Mouse (Mus musculus) CH12.LX (cell line): Measurements from ENCODE around the gene Olfr229. TPM values are rescaled to one million over a fixed set of nuclear protein-coding genes. Genes with fewer than 3 reads are reported as not detected.
A peak's percentile ranks its signal among the peaks of the same experiment; 100 is the strongest.
"Not testable (repeated sequence)": the region's sequence is repeated elsewhere in the genome, so short reads cannot be mapped to it uniquely, and the experiment has no call there.

ENCODE experiments used
- DNase-seq: peaks from one replicate; pipeline ENCODE4 v3.0.0-alpha.2; 2013; ENCODE audit errors: extremely low read depth
- H3K27ac ChIP-seq: 2 replicates; pipeline ENCODE4 v1.5.1; 2012; ENCODE audit warnings: low read depth, mild to moderate bottlenecking, control low read depth, moderate library complexity; ENCODE audit not compliant: insufficient read depth
- H3K27me3 ChIP-seq: replicated peaks from 2 replicates; pipeline ENCODE3; 2012; ENCODE audit warnings: inconsistent platforms
- H3K36me3 ChIP-seq, 2 experiments: replicated peaks in 1 of 2; 2 replicates each; pipeline versions ENCODE3 to v1.6.1; 2012; ENCODE audit warnings: inconsistent platforms in 1 of 2, low read length in 1 of 2, mild to moderate bottlenecking in 1 of 2, mixed read lengths in 1 of 2, moderate library complexity in 1 of 2; ENCODE audit not compliant: control insufficient read depth in 1 of 2, insufficient read depth in 1 of 2
- H3K4me1 ChIP-seq, 2 experiments: 2 replicates each; pipeline ENCODE4 v1.6.1; 2012; ENCODE audit warnings: inconsistent platforms in 1 of 2, moderate library complexity in 1 of 2; ENCODE audit not compliant: insufficient read depth in 2 of 2, control insufficient read depth in 1 of 2
- H3K4me2 ChIP-seq: 2 replicates; pipeline ENCODE4 v1.6.1; 2012; ENCODE audit warnings: low read depth, mild to moderate bottlenecking, control low read depth; ENCODE audit not compliant: poor library complexity, insufficient read depth, severe bottlenecking
- H3K4me3 ChIP-seq, 3 experiments: fragments of 150-350 bp in 1 of 3; sonication (generic) in 1 of 3; replicated peaks in 1 of 3; 2 replicates each; pipeline versions ENCODE3 to v1.5.1; 2011 to 2012; ENCODE audit warnings: low read depth in 2 of 3, low read length in 2 of 3, mild to moderate bottlenecking in 2 of 3, moderate library complexity in 2 of 3, control low read depth in 1 of 3, improper control_type of control experiment in 1 of 3, inconsistent platforms in 1 of 3, mixed read lengths in 1 of 3; ENCODE audit not compliant: poor library complexity in 1 of 3
- H3K79me2 ChIP-seq: replicated peaks from 2 replicates; pipeline ENCODE4 v1.6.1; 2012; ENCODE audit warnings: mild to moderate bottlenecking, moderate library complexity; ENCODE audit not compliant: control insufficient read depth, poor library complexity, insufficient read depth, severe bottlenecking; ENCODE audit errors: extremely low read depth
- H3K9ac ChIP-seq: 2 replicates; pipeline ENCODE4 v1.6.1; 2012; ENCODE audit warnings: low read depth, mild to moderate bottlenecking, control low read depth, moderate library complexity; ENCODE audit not compliant: insufficient read depth
- H3K9me3 ChIP-seq: replicated peaks from 2 replicates; pipeline ENCODE3; 2012; ENCODE audit warnings: low read length, inconsistent platforms, mixed read lengths
- BHLHE40 ChIP-seq: IDR thresholded peaks from 2 replicates; pipeline ENCODE4 v1.6.1; 2011; ENCODE audit warnings: mild to moderate bottlenecking, low read depth, low read length, improper control_type of control experiment
- CHD1 ChIP-seq: IDR thresholded peaks from 2 replicates; pipeline ENCODE4 v1.6.1; 2012; ENCODE audit warnings: low read depth, low read length, improper control_type of control experiment, inconsistent platforms
- CHD2 ChIP-seq: IDR thresholded peaks from 2 replicates; pipeline ENCODE4 v1.6.1; 2011; ENCODE audit warnings: low read length, improper control_type of control experiment
- E2F4 ChIP-seq: IDR thresholded peaks from 2 replicates; pipeline ENCODE4 v1.6.1; 2011; ENCODE audit warnings: low read depth, low read length, improper control_type of control experiment; ENCODE audit not compliant: insufficient replicate concordance
- ELF1 ChIP-seq: IDR thresholded peaks from 2 replicates; pipeline ENCODE4 v1.6.1; 2014; ENCODE audit warnings: low read depth, mild to moderate bottlenecking, inconsistent platforms, low read length, improper control_type of control experiment
- EP300 ChIP-seq: IDR thresholded peaks from 2 replicates; pipeline ENCODE4 v1.6.1; 2011; ENCODE audit warnings: low read length, improper control_type of control experiment
- ETS1 ChIP-seq: conservative IDR thresholded peaks from 2 replicates; pipeline ENCODE4 v1.6.1; 2012; ENCODE audit warnings: low read depth, mild to moderate bottlenecking, inconsistent platforms, low read length, improper control_type of control experiment, moderate library complexity
- GABPA ChIP-seq: IDR thresholded peaks from 2 replicates; pipeline ENCODE4 v1.6.1; 2012; ENCODE audit warnings: low read depth, low read length, improper control_type of control experiment, inconsistent platforms; ENCODE audit not compliant: insufficient replicate concordance
- KAT2A ChIP-seq: IDR thresholded peaks from 2 replicates; pipeline ENCODE4 v1.6.1; 2012; ENCODE audit warnings: low read length, improper control_type of control experiment, inconsistent platforms; ENCODE audit not compliant: insufficient replicate concordance
- MAFK ChIP-seq: IDR thresholded peaks from 2 replicates; pipeline ENCODE4 v1.6.1; 2011; ENCODE audit warnings: low read length, improper control_type of control experiment; ENCODE audit not compliant: insufficient replicate concordance
- MAX ChIP-seq: IDR thresholded peaks from 2 replicates; pipeline ENCODE4 v1.6.1; 2011; ENCODE audit warnings: low read length, improper control_type of control experiment
- MAZ ChIP-seq: IDR thresholded peaks from 2 replicates; pipeline ENCODE4 v1.6.1; 2012; ENCODE audit warnings: low read depth, mild to moderate bottlenecking, inconsistent platforms, low read length, improper control_type of control experiment, moderate library complexity
- MEF2A ChIP-seq: IDR thresholded peaks from 2 replicates; pipeline ENCODE4 v1.6.1; 2014; ENCODE audit warnings: low read depth, mild to moderate bottlenecking, inconsistent platforms, low read length, improper control_type of control experiment, borderline replicate concordance
- MYC ChIP-seq: IDR thresholded peaks from 2 replicates; pipeline ENCODE4 v1.6.1; 2011; ENCODE audit warnings: low read depth, mild to moderate bottlenecking, improper control_type of control experiment, low read length
- NELFE ChIP-seq: IDR thresholded peaks from 2 replicates; pipeline ENCODE4 v1.6.1; 2011; ENCODE audit warnings: low read depth, low read length, improper control_type of control experiment
- NRF1 ChIP-seq: IDR thresholded peaks from 2 replicates; pipeline ENCODE4 v1.6.1; 2014; ENCODE audit warnings: low read depth, mild to moderate bottlenecking, inconsistent platforms, low read length, improper control_type of control experiment, moderate library complexity
- SMC3 ChIP-seq: IDR thresholded peaks from 2 replicates; pipeline ENCODE4 v1.6.1; 2011; ENCODE audit warnings: low read depth, low read length, improper control_type of control experiment
- TBP ChIP-seq: conservative IDR thresholded peaks from 2 replicates; pipeline ENCODE4 v1.6.1; 2011; ENCODE audit warnings: low read depth, low read length, improper control_type of control experiment
- TCF12 ChIP-seq: IDR thresholded peaks from 2 replicates; pipeline ENCODE4 v1.6.1; 2014; ENCODE audit warnings: low read depth, mild to moderate bottlenecking, inconsistent platforms, low read length, improper control_type of control experiment
- UBTF ChIP-seq: IDR thresholded peaks from 2 replicates; pipeline ENCODE4 v1.6.1; 2012; ENCODE audit warnings: low read depth, mild to moderate bottlenecking, inconsistent platforms, low read length, improper control_type of control experiment, moderate library complexity
- ZC3H11A ChIP-seq: IDR thresholded peaks from 2 replicates; pipeline ENCODE4 v1.6.1; 2012; ENCODE audit warnings: low read depth, mild to moderate bottlenecking, inconsistent platforms, low read length, improper control_type of control experiment
- ZMIZ1 ChIP-seq: IDR thresholded peaks from 2 replicates; pipeline ENCODE4 v1.6.1; 2012; ENCODE audit warnings: low read depth, mild to moderate bottlenecking, inconsistent platforms, low read length, improper control_type of control experiment
- ZNF384 ChIP-seq: IDR thresholded peaks from 2 replicates; pipeline ENCODE4 v1.6.1; 2012; ENCODE audit warnings: low read depth, low read length, improper control_type of control experiment, inconsistent platforms
- dilution Hi-C: fragments of 300-500 bp; cut with MboI; formaldehyde crosslinking; loops from 2 replicates; pipeline ENCODE4 v1.14.3; 2020; ENCODE audit warnings: low sequenced_read_pairs; ENCODE audit not compliant: extremely low pct_unique_long_range_greater_than_20kb, extremely low pct_ligation_motif_present
- in situ Hi-C: fragments of 300-500 bp; cut with MboI; formaldehyde crosslinking; loops from 3 replicates; pipeline ENCODE4 v1.14.3; 2019; ENCODE audit warnings: low sequenced_read_pairs, low pct_ligation_motif_present, low pct_unique_long_range_greater_than_20kb, mixed read lengths
- polyA plus RNA-seq: library from polyadenylated mRNA; unstranded; fragments of >175 nt; gene quantifications from 2 replicates; pipeline ENCODE4 v1.2.1, GENCODE M21; 2012; ENCODE audit warnings: low read depth; ENCODE audit not compliant: insufficient read length
- total RNA-seq, 2 experiments: library from RNA; depleted of rRNA; stranded (reverse); fragments of 300-350 nt in 1 of 2; fragments of >200 nt in 1 of 2; gene quantifications; 2 replicates each; pipeline ENCODE4 v1.2.3; 2012 to 2014

Gene Olfr229
- total and polyA plus RNA-seq, 3 experiments = not detected

DNA sequence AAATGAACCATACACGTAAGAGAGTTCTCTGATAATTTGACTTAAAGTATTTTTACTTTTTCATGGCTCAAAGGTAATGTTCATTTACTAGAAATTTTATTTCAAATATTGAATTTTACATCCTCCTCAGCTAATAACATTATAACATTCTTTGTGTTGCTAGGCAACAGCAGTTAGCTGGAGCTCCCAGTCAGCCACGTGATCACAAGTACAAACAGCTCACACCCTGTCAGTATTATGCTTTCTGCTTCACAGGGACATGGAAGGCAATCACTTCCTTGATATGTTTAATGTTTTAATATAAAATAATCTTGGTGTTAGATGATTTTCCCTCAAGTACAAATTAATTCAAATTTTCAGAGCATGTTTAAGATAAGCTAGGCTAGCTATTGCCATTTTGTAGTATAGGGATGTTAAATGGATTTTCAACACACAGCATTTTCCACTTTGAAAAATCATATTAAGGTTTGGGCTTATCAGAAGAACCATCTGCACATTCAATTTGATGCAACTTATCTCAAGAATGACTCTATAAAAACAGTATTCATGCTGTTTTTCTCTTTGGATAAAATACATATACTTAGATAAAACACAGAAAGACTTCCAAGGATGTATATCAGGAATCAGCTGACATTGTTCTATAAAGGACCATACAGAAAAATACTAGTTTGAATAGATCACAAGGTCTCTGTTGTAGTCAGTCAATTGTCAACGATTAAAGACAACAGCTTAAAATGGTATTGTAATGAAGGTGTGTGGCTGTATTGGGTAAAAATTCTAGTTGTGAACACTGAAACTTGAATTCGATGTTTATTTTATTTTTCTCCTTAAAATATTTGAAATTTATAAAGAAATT, 29.4 kb upstream of the Olfr229 start:
- H3K4me2 ChIP-seq, in situ Hi-C loops: not testable (repeated sequence)

DNA sequence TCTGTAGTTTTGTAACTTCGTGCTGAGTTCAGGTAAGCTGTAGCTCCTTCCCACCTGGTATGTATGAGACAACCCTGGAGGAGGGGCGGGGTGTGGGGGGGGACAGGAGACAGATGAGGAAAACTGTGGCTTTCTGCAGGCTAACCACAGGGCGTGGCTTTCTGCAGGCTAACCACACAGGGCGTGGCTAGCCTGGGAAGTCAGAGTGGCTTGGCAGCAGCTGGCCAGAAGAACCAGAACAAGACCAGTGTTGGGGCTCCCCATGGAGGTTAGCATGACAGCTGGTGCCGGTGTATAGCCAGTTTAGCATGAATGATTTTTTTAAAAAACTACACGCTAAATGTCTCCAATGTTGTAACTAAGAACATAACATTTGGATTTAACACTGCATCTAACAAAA, 2.0 kb upstream of the Olfr229 start:
- Histone ChIP-seq H3K4me2 (no peak overlapping the region), H3K27me3 (no peaks in the 10 kb centered on the region), H3K79me2 (no peaks in the 10 kb centered on the region)
- TF ChIP-seq GABPA = no peak
- no peak for TF ChIP-seq TCF12
- no peak for TF ChIP-seq KAT2A
- TF ChIP-seq E2F4 = no peak
- no peak for TF ChIP-seq NRF1
- no peak for TF ChIP-seq CHD2
- TF ChIP-seq TBP = no peak
- no peak for TF ChIP-seq MAZ
- TF ChIP-seq SMC3 = no peak
- no peak for TF ChIP-seq EP300
- TF ChIP-seq ZMIZ1 = no peak
- TF ChIP-seq CHD1 = no peak
- TF ChIP-seq, all 38 proteins: peak for 0
- peak; percentile 51 for DNase-seq
- no peak overlapping the region for H3K9ac ChIP-seq
- dilution Hi-C loops (no loop called here), in situ Hi-C loops (no loop called here)
- no peak overlapping the region for H3K27ac ChIP-seq
- no peaks in the 10 kb centered on the region for H3K36me3 ChIP-seq
- H3K4me3 ChIP-seq = no peak overlapping the region
- H3K4me1 ChIP-seq = peaks cover 0 to 16% of the 10 kb centered on the region in 2 experiments; a peak in 2 of 4 replicates
- no peaks in the 10 kb centered on the region for H3K9me3 ChIP-seq

More for the DNA sequence above, 29.4 kb upstream of the Olfr229 start:
- H3K27ac ChIP-seq, dilution Hi-C loops, H3K27me3 ChIP-seq, H3K79me2 ChIP-seq, H3K4me1 ChIP-seq, H3K36me3 ChIP-seq, H3K4me3 ChIP-seq, DNase-seq, H3K9me3 ChIP-seq, H3K9ac ChIP-seq: not testable (repeated sequence)

DNA sequence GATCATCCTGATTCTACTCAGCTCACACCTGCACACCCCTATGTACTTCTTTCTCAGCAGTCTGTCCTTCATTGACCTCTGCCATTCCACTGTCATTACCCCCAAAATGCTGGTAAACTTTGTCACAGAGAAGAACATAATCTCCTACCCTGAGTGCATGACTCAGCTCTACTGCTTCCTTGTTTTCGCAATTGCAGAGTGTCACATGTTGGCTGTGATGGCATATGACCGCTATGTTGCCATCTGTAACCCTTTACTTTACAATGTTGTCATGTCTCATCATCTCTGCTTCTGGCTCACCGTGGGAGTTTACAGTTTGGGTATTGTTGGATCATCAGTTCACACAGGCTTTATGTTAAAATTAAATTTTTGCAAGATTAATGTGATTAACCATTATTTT, 2.8 kb downstream of the Olfr229 start:
- Histone ChIP-seq H3K27me3 (no peaks in the 10 kb centered on the region), H3K27ac (no peak overlapping the region), H3K4me2 (no peak overlapping the region), H3K9ac (no peak overlapping the region), H3K4me1 (peaks cover 0 to 13% of the 10 kb centered on the region in 2 experiments; a peak in 2 of 4 replicates), H3K36me3 (no peaks in the 10 kb centered on the region), H3K9me3 (no peaks in the 10 kb centered on the region), H3K4me3 (no peak overlapping the region), H3K79me2 (no peaks in the 10 kb centered on the region)
- in situ Hi-C loops = no loop called here
- DNase-seq = no peak
- dilution Hi-C loops = no loop called here
- no peak for TF ChIP-seq MAX
- TF ChIP-seq MAZ = no peak
- TF ChIP-seq MYC = no peak
- TF ChIP-seq ELF1 = no peak
- TF ChIP-seq GABPA = no peak
- no peak for TF ChIP-seq NELFE
- TF ChIP-seq ZMIZ1 = no peak
- no peak for TF ChIP-seq ETS1
- TF ChIP-seq ZC3H11A = no peak
- no peak for TF ChIP-seq MAFK
- TF ChIP-seq MEF2A = no peak
- TF ChIP-seq TCF12 = no peak
- TF ChIP-seq UBTF = no peak
- no peak for TF ChIP-seq CHD2
- TF ChIP-seq E2F4 = no peak
- no peak for TF ChIP-seq ZNF384
- no peak for TF ChIP-seq SMC3
- TF ChIP-seq BHLHE40 = no peak
